Mouse (Mus musculus) Patski (cell line): ENCODE data around the gene Pik3cg. TPM values are rescaled to one million over a fixed set of nuclear protein-coding genes. Genes with fewer than 3 reads are reported as not detected.

Source experiments
- ATAC-seq: fragments of 100-300 bp; one replicate; pipeline ENCODE4 v1.8.0; 2021
- CTCF ChIA-PET: fragments of 350-600 bp; sonication (Branson Sonifier 250); formaldehyde crosslinking; loops from one replicate; lab custom pipeline; 2022; ENCODE audit warnings: inconsistent platforms; lab: Charles Lee
- POLR2A ChIA-PET: fragments of 350-600 bp; sonication (Branson Sonifier 250); formaldehyde crosslinking; loops from one replicate; lab custom pipeline; 2022; ENCODE audit warnings: antibody characterized with exemption, inconsistent platforms; lab: Charles Lee
- DNase-seq: peaks from one replicate; pipeline ENCODE4 v3.0.0-alpha.2; 2011; ENCODE audit warnings: low read depth, low spot score
- H3K27me3 ChIP-seq: fragments of 371-371 bp; one replicate; pipeline ENCODE4 v1.5.1; 2021
- CTCF ChIP-seq: fragments of 100-300 bp; IDR thresholded peaks from one replicate; pipeline ENCODE4 v1.5.1; 2021
- in situ Hi-C: fragments of 300-500 bp; cut with MboI; formaldehyde crosslinking; loops from 3 replicates; pipeline ENCODE4 v1.11.1; 2018; ENCODE audit warnings: low pct_unique_long_range_greater_than_20kb, mixed read lengths
- polyA plus RNA-seq: library from polyadenylated mRNA; unstranded; gene quantifications from one replicate; pipeline ENCODE4 v1.2.3, GENCODE M21; 2021

Pik3cg gene
- polyA plus RNA-seq, 1 experiment from 2014 or later: not detected

DNA sequence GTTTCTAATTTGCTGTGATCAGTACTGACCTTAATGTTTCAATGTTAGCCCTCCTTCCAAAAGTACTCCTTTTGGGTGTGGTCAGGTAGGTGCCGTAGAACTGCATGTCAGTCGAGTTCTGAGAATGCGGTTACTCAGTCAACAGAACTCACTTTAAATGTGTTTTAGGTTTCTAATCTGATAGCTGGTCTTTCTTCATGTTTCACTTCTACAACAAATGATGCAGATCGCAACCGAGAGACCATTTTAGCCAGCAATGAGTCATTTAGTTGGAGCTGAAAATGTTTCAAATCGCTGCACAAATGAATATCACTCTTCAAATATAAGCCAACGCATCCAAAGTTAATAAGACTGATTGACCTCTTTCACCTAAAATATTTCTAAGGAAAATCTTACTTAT, 6.5 kb downstream of the Pik3cg start:
- in situ Hi-C loops: no loop called here
- ChIA-PET POLR2A (no interaction called here), CTCF (no interaction called here)
- no peak for ATAC-seq
- peaks cover 16% of the 10 kb centered on the region for H3K27me3 ChIP-seq
- no peak for TF ChIP-seq CTCF
- no peak for DNase-seq

DNA sequence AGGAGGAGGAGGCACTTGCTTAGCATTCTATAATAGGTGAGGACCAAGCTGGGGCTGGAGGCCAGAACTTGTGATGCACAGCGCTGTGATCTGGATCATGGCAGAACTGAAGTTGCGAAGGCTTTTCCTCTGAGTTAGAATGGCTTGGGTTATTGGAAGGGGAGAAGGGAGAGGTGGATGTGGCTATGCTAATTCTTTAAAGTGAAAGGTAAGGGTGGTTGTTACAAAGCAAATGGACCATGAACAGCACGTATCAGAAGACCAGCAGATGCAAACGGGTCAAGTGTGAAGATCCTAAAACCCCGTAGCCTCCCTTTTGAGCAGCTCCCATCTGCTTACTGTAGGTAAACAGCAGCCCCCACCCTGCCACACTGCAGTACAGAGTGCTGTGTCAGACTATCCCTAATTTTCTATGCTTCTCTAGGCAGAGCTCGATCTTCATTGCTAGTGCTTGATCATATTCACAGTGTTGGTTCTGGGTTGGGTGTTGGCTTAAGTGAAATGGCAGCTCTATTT, 7.3 kb downstream of the Pik3cg start:
- no peak for ATAC-seq
- H3K27me3 ChIP-seq: peaks cover 24% of the 10 kb centered on the region
- ChIA-PET POLR2A (no interaction called here), CTCF (no interaction called here)
- no peak for TF ChIP-seq CTCF
- in situ Hi-C loops: no loop called here
- no peak for DNase-seq

DNA sequence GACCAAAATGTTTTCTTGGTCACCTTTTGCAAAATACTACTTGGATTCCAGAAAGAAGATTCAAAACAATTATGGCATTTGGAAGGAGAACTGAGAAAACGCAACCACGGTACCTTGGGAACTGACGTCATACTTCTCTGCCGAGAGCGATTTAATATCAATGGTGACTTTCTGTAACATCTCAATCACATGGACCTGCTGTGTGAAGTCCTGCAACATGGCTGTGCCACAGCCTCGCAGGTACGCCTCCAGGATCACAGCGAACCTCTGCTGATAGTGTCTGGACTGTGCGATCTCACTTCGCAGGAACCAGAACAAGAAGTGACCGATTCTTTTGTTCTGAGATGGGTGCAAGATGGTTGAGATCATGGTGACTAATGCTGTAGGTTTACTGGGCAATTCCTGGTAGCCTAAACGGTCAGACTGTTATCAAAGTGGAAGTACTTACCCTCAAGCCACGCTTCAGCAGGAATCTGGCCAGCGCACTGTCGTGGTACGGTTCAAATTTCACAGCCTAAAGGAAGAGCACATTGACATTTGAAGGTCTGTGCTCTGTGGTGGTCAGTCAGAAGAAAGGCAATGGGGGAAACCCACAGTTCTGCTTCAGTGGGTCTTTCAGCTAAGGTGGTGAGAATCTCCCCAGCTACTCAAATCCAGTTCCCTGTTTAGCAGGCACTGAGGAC, 7.9 kb downstream of the Pik3cg start:
- DNase-seq (no peak), ATAC-seq (no peak)
- CTCF ChIA-PET: no interaction called here
- POLR2A ChIA-PET: no interaction called here
- no peak for TF ChIP-seq CTCF
- peaks cover 28% of the 10 kb centered on the region for H3K27me3 ChIP-seq
- in situ Hi-C loops: no loop called here

DNA sequence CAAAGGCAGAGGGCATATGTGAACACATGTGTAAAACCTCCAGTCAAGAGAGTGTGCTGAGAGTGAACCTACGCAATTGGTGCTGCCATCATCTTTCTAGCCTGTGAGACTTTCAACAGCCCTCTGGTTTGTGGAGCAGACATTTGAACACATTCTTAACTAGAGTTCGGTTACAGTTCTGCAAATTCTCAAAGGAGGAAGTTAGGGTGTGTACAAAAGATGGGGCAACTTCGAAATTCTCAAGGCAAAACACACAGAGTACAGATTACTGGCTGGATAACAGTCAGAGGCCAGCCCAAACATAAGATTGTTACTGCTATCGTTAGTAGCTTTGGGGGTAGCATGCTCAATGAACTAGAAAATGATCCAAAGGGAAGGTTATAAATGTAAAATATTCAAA, 9.0 kb downstream of the Pik3cg start:
- ChIA-PET CTCF (no interaction called here), POLR2A (no interaction called here)
- no peak for ATAC-seq
- no peak for TF ChIP-seq CTCF
- H3K27me3 ChIP-seq: peaks cover 29% of the 10 kb centered on the region
- in situ Hi-C loops: no loop called here
- no peak for DNase-seq

DNA sequence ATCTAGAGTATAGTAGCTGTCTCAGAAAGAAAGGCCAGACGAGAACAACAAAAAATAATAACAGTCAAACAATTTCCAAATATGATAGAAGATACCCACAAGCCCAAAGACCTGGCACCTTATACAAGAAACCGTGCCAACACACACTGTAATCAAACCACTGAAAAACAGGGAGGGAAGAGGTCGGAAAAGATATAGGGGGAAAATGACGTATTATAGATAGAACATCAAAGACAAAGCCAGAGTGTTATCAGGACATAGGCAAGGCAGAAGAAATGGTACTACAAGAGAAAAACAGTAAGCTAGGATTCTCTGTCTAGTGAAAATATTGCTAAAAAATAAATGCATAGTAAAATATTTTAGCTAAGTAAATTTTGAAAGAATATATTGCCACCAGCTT, 10.4 kb downstream of the Pik3cg start:
- no peak for ATAC-seq
- POLR2A ChIA-PET: no interaction called here
- CTCF ChIA-PET: no interaction called here
- H3K27me3 ChIP-seq: peaks cover 34% of the 10 kb centered on the region
- DNase-seq: no peak
- in situ Hi-C loops: no loop called here
- no peak for TF ChIP-seq CTCF

DNA sequence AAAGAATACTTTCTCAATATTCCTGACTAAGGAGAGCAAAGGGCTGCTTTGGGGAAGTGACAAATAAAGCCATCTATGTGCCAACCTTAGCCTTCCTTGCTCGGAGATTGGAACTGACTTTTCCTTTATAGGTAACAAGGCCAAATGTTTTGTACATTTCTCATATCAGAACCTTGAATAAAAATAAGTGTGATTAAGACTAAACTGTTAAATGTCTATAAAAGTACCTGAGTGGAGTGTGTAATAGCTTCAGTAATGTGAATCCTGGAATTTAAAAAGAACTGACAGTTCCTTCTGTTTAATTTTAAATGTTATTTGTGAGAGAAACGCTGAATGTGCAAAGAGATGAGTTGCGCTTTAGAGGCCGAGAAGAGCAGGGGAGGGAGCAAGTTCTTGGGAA, 13.5 kb downstream of the Pik3cg start:
- in situ Hi-C loops: no loop called here
- ATAC-seq: no peak
- CTCF ChIA-PET: no interaction called here

DNA sequence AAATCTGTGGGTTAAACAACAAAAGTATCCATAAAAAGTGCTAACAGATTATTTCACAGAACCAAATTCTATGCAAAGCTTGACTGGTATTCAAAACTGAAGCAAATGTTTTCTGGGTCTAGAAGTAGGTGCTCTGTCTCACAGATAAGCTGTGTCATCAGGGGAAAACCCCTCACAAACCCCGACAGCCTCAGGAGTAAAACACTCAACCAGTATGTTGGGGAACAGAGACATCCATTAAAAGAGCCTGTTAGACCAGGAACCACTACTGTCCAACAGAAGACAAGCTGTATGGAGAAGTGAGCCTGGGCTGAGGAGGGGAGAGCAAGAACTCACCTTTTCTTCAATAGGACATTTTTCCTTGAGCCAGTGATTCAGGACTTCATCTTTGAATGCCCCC, 14.1 kb downstream of the Pik3cg start:
- peaks cover 34% of the 10 kb centered on the region for H3K27me3 ChIP-seq
- in situ Hi-C loops: no loop called here
- POLR2A ChIA-PET: interaction anchor here (0.8 kb wide), 1 partner anchor 37 kb away, joined by 3 read pairs; no protein-coding TSS in a partner anchor
- no peak for DNase-seq
- TF ChIP-seq CTCF: no peak
- ATAC-seq: no peak
- CTCF ChIA-PET: no interaction called here

More for the DNA sequence above, 13.5 kb downstream of the Pik3cg start:
- POLR2A ChIA-PET: interaction anchor here (0.8 kb wide), 1 partner anchor 38 kb away, joined by 3 read pairs; no protein-coding TSS in a partner anchor
- DNase-seq: no peak
- H3K27me3 ChIP-seq: peaks cover 36% of the 10 kb centered on the region
- TF ChIP-seq CTCF: no peak

DNA sequence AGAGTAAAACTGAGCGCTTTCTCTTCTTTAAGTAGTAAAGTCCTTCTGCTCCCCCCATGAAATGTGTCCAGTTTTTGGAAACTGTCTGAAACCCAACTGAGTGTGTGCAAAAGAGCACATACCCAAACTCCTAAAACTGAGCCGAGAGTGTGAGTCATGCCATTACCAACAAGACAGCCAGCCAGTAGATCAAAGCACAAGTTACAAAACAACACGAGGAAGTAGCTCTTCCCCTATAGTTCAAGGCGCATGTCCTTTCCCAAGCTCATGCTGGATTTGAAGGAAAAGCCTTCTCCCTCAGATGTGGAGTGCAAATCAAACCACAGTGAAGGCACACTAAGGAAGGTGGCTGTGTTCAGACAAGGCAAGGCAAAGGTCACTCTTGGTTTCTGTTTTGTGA, 17.5 kb downstream of the Pik3cg start:
- no peak for TF ChIP-seq CTCF
- peaks cover 19% of the 10 kb centered on the region for H3K27me3 ChIP-seq
- DNase-seq: no peak
- CTCF ChIA-PET: no interaction called here
- in situ Hi-C loops: no loop called here
- no peak for ATAC-seq
- POLR2A ChIA-PET: no interaction called here

DNA sequence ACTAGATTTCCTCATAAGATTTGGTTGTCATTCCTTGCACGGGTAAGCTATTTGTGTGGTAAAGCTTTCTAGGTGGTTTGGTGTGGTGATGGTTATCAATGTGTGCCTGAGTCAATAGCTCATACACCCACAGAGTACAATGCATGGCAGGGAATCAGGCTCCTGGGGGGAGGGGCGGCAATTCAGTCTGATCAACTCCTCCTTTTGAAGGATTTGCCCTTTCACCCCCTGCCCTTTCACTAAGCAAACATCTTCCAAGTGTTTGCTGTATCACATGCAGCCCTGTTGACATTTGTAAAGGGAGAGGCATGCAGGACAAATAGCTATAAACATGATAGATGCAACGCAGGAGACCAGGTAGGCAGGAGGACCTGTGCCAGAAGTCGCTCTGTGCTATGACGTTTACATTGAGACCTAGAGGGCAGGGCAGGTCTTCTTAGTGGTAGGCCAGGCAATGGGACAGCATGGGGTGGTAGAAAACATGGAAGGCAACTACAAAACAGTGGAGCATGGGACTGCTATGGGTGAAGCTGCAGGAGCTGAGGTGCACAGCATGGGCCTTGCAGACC, 20.7 kb downstream of the Pik3cg start:
- DNase-seq (no peak), ATAC-seq (no peak)
- in situ Hi-C loops: no loop called here
- TF ChIP-seq CTCF: no peak
- H3K27me3 ChIP-seq: peaks cover 9% of the 10 kb centered on the region
- ChIA-PET POLR2A (no interaction called here), CTCF (interaction anchor here (1.5 kb wide), 1 partner anchor 11 kb away, joined by 3 read pairs; no protein-coding TSS in a partner anchor)

DNA sequence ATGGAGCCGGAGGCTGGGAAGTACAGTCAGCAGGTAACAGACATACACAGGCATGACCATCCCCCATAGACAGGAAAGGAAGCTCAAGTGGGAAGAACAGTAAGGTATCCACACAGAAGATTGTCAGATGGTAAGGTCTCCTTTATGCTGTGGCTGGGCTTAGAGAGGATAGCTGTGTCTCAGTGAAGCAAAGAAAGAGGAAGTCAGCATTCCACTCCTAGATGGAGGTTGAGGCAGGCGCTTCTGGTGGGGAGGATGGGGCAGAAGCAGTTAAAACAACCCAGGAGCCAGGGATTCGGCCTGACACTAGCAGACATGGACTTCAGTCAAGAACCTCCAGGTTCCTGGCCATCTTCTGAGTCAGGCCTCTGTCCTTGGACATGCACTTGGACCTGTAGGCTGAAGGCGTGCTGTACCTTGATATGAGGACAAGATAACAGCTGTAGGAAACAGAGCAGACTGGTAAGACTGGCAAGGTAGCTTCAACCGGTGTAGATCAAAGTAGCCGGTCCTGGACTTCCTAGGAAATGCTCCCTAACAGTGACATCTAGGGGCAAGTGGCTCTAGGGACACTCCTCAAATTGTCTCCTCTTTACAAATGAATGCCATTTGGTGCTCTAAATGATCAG, 21.7 kb downstream of the Pik3cg start:
- POLR2A ChIA-PET: no interaction called here
- CTCF ChIA-PET: interaction anchor here (1.5 kb wide), 1 partner anchor 10 kb away, joined by 3 read pairs; no protein-coding TSS in a partner anchor
- ATAC-seq: no peak
- peaks cover 9% of the 10 kb centered on the region for H3K27me3 ChIP-seq
- peak; percentile 18 for TF ChIP-seq CTCF
- in situ Hi-C loops: no loop called here
- DNase-seq: no peak

DNA sequence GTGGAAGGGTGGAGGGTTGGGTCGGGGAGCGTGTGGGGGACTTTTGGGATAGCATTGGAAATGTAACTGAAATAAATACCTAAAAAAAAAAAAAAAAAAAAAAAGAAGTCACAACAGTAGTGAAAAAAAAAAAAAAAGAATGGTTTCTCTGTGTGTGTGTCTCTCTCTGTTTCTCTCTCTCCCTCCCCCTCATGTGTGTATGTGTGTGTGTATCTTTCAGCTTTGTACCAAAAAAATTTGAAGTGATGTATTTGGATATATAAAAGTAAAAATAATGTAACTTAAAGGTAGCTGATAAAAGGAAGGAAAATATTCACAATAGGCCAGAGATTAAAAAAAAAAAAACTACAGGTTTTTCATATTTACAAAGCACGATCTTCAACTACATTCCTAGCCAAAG, 23.6 kb downstream of the Pik3cg start:
- no peak for TF ChIP-seq CTCF
- no peak for ATAC-seq
- in situ Hi-C loops: no loop called here
- ChIA-PET POLR2A (interaction anchor here (0.6 kb wide), 1 partner anchor 82 kb away, joined by 3 read pairs; no protein-coding TSS in a partner anchor), CTCF (no interaction called here)
- no peak for DNase-seq
- H3K27me3 ChIP-seq: peaks cover 3% of the 10 kb centered on the region
